Mouse (Mus musculus) E14TG2a.4 (cell line): ENCODE results near the gene Ddx39b.
"Not testable (repeated sequence)": the region's sequence is repeated elsewhere in the genome, so short reads cannot be mapped to it uniquely, and the experiment has no call there.

Experiments
- H3K27me3 ChIP-seq: 2 replicates; pipeline ENCODE4 v1.6.1; 2014; ENCODE audit warnings: low read length, control low read depth; ENCODE audit not compliant: insufficient read depth
- H3K36me3 ChIP-seq: 2 replicates; pipeline ENCODE4 v1.6.1; 2014; ENCODE audit warnings: low read length, control low read depth; ENCODE audit not compliant: insufficient read depth
- H3K4me1 ChIP-seq: replicated peaks from 2 replicates; pipeline ENCODE4 v1.6.1; 2014; ENCODE audit warnings: low read depth, low read length, control low read depth
- H3K4me3 ChIP-seq: replicated peaks from 2 replicates; pipeline ENCODE4 v1.5.1; 2014; ENCODE audit warnings: mild to moderate bottlenecking, low read length
- H3K9me3 ChIP-seq: 2 replicates; pipeline ENCODE4 v1.6.1; 2014; ENCODE audit warnings: low read length, control low read depth
- CTCF ChIP-seq: conservative IDR thresholded peaks from 2 replicates; pipeline ENCODE4 v1.5.1; 2014; ENCODE audit warnings: low read length
- NANOG ChIP-seq: IDR thresholded peaks from 2 replicates; pipeline ENCODE4 v1.6.1; 2014; ENCODE audit warnings: borderline replicate concordance, low read length, mixed read lengths
- POU5F1 ChIP-seq: IDR thresholded peaks from 2 replicates; pipeline ENCODE4 v1.6.1; 2014; ENCODE audit warnings: low read length, borderline replicate concordance

Gene Ddx39b

GRCm38 (mm10) chr17:35226561-35227046 is 14.9 kb upstream of the Ddx39b start:
- no peaks in the 10 kb centered on the region for H3K9me3 ChIP-seq
- peaks cover 73% of the 10 kb centered on the region for H3K36me3 ChIP-seq
- peaks cover 14% of the 10 kb centered on the region for H3K4me1 ChIP-seq
- no peaks in the 10 kb centered on the region for H3K27me3 ChIP-seq
- TF ChIP-seq NANOG: no peak
- TF ChIP-seq CTCF: 0 out of 2 replicates have a peak, but pooled peaks have one; percentile 10
- TF ChIP-seq POU5F1: no peak
- H3K4me3 ChIP-seq: no peak overlapping the region

DNA sequence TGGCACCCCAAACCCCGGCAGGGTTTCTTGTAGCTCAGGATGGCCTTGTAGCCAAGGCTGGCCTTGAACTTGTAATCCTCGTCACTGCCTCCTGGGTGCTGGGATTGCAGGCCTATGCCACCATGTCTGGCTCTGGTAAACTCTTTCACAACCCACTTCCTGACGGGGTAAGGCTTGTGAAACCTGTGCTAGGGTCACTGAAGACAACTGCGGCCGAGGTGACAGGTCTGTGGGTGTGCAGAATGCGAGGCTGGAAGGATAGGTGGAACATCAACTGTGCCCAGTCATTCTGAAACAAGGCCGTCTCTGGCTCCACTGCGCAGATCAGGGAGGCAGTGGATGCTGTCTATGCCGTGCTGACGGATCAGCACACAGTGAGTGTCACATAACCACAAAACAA is 10.5 kb upstream of the Ddx39b start:
- H3K4me1 ChIP-seq: peaks cover 29% of the 10 kb centered on the region
- no peaks in the 10 kb centered on the region for H3K27me3 ChIP-seq
- TF ChIP-seq POU5F1: no peak
- no peak for TF ChIP-seq CTCF
- no peak for TF ChIP-seq NANOG

GRCm38 (mm10) chr17:35232043-35232442 is 9.5 kb upstream of the Ddx39b start:
- Histone ChIP-seq H3K9me3 (no peaks in the 10 kb centered on the region), H3K36me3 (peaks cover 63% of the 10 kb centered on the region), H3K4me1 (peaks cover 38% of the 10 kb centered on the region), H3K27me3 (peaks cover 6% of the 10 kb centered on the region), H3K4me3 (no peak overlapping the region)
- TF ChIP-seq CTCF: peak; percentile 86
- no peak for TF ChIP-seq POU5F1

More for the DNA sequence above, 10.5 kb upstream of the Ddx39b start:
- Histone ChIP-seq H3K9me3 (no peaks in the 10 kb centered on the region), H3K36me3 (peaks cover 66% of the 10 kb centered on the region), H3K4me3 (no peak overlapping the region)

GRCm38 (mm10) chr17:35232659-35233058 is 8.9 kb upstream of the Ddx39b start:
- H3K36me3 ChIP-seq: peaks cover 56% of the 10 kb centered on the region
- H3K4me3 ChIP-seq: no peak overlapping the region
- TF ChIP-seq NANOG: no peak
- H3K4me1 ChIP-seq: peaks cover 38% of the 10 kb centered on the region
- no peaks in the 10 kb centered on the region for H3K9me3 ChIP-seq
- H3K27me3 ChIP-seq: peaks cover 11% of the 10 kb centered on the region

GRCm38 (mm10) chr17:35233114-35233980 is 8.2 kb upstream of the Ddx39b start, which contains the start of gene Atp6v1g2:
Gene Atp6v1g2, plus strand, starts transcription at chr17:35233660.
- peaks cover 38% of the 10 kb centered on the region for H3K4me1 ChIP-seq
- peaks cover 11% of the 10 kb centered on the region for H3K27me3 ChIP-seq
- TF ChIP-seq POU5F1: no peak
- TF ChIP-seq NANOG: no peak
- TF ChIP-seq CTCF: no peak
- no peaks in the 10 kb centered on the region for H3K9me3 ChIP-seq
- peak within 1 kb of the TSS; percentile 85 for H3K4me3 ChIP-seq
- H3K36me3 ChIP-seq: peaks cover 50% of the 10 kb centered on the region

GRCm38 (mm10) chr17:35234090-35234489 is 7.5 kb upstream of the Ddx39b start:
- H3K36me3 ChIP-seq: peaks cover 42% of the 10 kb centered on the region
- not testable (repeated sequence) for H3K9me3 ChIP-seq
- H3K4me1 ChIP-seq: peaks cover 38% of the 10 kb centered on the region
- peaks cover 11% of the 10 kb centered on the region for H3K27me3 ChIP-seq
- peak overlapping the region; percentile 85 for H3K4me3 ChIP-seq

DNA sequence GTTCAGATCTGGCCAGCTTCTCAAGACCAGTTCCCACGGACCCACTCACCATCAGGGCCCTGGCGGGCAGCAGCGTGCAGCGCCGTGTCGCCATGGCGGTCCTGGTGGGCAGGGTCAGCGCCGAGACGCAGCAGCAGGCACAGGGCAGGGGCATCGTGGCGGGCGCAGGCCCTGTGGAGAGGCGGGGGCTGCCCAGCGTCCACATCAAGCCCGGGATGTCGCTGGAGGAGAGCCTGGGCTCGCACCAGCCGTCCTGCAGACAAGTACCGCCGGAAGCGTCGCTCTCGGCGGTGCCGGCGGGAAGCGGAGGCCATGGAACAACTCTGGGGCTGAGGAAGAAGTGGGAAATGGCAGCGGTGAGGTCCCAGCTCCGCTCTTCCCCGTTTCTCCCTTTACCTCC is 6.6 kb upstream of the Ddx39b start:
- Histone ChIP-seq H3K4me1 (peaks cover 40% of the 10 kb centered on the region), H3K4me3 (peak overlapping the region; percentile 85), H3K36me3 (peaks cover 34% of the 10 kb centered on the region), H3K27me3 (peaks cover 11% of the 10 kb centered on the region), H3K9me3 (no peaks in the 10 kb centered on the region)
- TF ChIP-seq NANOG (no peak), CTCF (no peak), POU5F1 (no peak)

DNA sequence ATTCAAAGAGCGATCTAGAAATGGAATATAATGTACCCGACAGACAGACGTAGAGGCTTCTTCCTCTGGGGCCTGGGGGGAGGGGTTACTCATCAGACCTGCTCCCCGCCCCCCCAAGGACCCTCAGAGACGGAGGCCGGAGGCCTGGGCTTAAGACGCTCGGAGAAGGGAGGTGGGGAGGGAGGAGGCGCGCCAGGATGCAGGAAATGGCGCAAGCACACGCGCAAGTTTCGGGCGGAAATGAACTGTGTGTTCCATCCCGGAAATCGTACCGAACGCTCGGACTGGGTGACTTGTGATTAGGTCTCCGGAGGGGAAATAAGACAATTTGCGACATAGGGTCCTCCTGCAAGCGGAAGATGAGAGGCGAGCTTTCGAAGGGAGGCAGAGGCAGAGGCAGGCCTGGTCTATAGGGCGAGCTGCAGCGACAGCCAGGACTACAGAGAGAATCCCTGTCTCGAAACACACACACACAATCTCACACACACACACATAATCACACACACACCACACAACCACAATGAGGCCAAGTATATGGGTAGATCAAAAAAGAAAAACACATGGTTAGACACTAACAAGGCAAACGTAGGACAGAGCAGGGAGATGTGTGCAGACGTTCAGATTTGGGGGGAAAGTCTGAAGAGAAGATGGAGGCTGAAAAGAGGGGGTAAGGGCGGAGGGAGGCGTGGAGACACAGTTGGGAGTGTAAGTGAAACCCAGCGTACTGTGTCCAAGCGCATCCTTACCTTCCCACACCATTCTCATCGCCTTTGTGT is 5.7 kb upstream of the Ddx39b start, which contains the start of gene Nfkbil1:
Gene Nfkbil1 (minus strand): TSS at position 179 of the 776 bp plus-strand sequence.
- peaks cover 26% of the 10 kb centered on the region for H3K36me3 ChIP-seq
- H3K4me1 ChIP-seq: peaks cover 49% of the 10 kb centered on the region
- TF ChIP-seq NANOG (no peak), CTCF (no peak), POU5F1 (no peak)
- no peaks in the 10 kb centered on the region for H3K9me3 ChIP-seq
- H3K4me3 ChIP-seq: peak within 1 kb of the TSS; percentile 85
- H3K27me3 ChIP-seq: peaks cover 11% of the 10 kb centered on the region
